Mouse (Mus musculus): ENCODE measurements around the gene Sbds.

Gene Sbds

DNA sequence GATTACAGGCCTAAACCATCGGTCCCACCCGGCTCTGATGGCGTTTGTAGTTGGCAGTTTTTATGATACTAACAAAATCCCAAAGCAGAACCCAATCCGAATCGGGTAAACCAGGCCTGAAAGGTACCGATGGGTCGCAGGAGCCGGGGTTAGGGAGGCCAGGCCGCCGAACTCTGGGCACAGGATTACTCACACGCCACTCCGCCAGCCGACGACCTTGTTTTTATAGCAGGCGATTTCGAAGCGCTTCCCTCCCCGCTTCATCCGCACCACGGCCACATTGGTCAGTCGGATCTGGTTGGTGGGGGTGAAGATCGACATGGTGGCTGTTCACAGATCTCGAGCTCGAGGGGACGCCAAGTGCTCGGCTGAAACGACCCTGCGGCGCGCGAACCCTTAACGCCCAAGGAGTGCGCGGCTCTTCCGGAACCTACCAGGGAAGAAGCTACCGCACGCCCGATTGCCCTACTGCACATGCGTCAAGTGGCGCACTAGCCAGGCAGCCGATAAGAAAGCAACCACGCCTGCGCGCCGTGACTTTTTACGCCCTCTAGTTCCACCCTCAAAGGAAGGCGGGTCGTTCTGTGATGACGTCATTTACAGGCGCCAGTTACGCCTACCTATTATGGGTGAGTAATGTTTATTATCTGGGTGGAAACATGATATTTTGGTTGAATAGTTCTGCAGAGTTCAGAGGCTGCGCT, at the start of gene Sbds, which contains the start of gene Tyw1:
TSS of gene Sbds (minus strand) at position 514 of the 704 bp plus-strand sequence.
TSS of gene Tyw1 (plus strand) at position 603 of the 704 bp plus-strand sequence.
- peak; percentile 97 to 98 for DNase-seq (ENCODE audit: low spot score in 2 of 2)

DNA sequence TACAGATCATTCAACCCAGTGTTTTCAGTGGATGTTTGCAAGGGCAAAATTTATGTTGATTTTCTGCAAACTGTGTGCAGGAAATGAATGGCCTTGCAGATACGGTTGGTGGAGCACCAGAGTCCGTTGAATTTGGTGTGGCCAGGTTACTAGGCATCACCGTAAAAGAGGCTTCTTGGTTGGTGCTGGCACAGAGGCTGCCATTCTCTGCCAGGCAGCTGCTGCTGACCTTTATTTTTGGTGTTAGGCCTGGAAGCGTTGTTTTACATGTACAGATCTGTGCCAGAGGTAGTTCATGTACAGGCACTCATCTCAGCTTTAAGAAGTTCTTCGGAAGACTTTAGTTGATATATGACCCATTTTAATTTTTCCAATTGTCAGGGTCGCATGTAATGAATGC, 48.3 kb upstream of the Sbds start:
- no peak for DNase-seq (ENCODE audit: low spot score in 2 of 2)

DNA sequence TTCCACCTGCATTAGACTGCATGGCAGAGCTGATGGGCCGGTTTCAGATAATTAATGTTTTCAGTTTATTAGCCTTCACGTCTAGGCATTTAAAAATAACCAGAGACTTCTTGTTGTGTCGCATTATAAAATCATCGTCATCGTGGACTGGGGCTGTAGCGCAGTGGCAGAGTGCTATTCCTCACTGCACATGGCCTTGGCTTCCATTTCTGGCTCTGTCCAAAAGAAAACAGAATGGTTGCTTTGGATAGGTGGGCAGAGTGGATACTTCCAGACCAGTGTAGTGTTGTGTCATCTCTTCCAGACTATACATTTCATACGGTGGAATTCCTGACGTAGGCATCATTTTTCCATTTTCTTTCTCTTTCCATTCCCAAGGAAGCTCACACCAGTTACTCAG, 44.2 kb upstream of the Sbds start:
- no peak for DNase-seq (ENCODE audit: low spot score in 2 of 2)

DNA sequence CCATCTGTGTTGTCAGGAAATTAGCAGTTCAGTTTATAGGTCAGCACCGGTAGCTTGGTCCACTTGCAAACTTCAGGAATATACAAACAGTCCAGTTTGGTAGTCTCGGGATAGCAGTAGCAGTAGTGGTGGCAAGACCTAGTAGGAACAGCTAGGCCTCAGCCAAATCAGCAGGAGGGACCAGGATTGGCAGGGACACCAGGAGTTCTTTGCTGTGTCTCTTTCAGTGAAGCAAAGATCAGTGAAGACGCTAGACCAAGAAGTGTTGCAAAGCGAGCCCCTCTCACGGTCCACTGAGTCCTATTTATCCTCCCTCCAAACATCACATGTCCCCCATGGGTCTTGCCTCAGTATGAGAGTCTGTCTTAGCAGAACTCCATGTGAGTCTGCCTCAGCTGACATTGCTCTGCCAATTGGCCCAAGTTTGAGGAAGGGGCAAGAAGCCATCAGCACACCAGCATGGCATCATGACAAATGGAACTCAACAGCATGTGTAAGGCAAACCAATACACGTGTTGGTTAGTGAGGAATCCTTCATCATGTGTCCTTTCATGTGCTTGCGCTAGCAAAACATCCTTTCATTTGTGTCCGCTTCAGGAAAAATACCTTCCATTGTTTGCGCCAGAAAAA, 43.6 kb upstream of the Sbds start:
- no peak for DNase-seq (ENCODE audit: low spot score in 2 of 2)

DNA sequence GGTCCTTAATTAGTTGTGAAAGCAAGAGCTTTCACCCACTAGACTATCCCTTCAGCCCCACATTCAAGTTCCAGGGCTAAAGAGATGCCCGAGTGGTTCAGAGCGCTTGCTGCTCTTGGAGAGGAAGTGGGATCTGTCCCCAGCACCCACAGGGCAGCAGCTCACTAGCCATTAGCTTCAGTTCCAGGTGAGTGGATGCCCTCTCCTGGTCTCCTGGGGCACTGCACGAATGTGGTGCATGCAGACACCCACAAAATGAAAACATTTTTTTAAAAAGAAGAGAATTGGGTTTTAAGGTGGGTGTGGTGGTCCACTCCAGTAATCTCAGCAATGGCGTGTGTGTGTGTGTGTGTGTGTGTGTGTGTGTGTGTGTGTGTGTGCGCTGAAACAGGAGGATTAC, 40.7 kb upstream of the Sbds start:
- DNase-seq (ENCODE audit: low spot score in 2 of 2) = no peak

DNA sequence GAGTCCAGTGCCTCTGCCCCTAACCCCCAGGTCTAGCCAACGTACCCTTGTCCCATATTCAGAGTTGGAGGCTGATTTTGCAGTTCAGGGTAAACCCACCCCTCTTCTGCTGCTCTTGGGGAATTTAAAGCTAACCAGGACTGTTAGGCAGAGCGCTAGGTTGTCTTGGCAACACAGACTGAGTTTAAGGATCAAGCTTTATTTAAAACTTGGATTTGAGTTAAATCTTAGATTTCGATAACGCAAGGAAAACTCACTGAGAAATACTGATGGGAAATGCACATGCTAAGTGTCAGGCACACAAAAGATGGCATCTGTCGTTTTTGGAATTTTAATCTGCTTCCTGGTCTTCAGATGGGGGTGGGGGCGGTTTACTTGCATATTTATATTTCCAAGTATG, 39.3 kb upstream of the Sbds start:
- DNase-seq (ENCODE audit: low spot score in 2 of 2) = no peak

DNA sequence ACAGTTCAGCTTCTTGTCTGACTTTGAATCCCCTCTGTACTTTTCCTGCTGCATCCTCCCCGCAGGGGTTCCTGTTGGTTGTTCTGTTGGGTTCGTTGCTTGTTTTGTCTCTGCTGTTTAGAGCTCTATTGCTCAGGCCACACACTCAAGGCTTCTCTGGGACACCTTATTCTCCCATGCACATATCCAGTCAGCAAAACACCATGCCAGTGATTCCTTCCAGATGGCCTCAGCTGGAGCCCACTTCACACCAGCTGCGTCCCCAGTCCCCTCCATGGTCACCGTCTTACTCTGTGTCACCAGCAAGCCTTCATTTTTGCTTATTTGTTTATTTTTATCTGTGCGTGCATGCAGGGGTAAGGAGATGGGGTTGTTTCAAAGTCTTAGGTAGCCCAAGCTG, 38.6 kb upstream of the Sbds start:
- DNase-seq (ENCODE audit: low spot score in 2 of 2) = no peak

DNA sequence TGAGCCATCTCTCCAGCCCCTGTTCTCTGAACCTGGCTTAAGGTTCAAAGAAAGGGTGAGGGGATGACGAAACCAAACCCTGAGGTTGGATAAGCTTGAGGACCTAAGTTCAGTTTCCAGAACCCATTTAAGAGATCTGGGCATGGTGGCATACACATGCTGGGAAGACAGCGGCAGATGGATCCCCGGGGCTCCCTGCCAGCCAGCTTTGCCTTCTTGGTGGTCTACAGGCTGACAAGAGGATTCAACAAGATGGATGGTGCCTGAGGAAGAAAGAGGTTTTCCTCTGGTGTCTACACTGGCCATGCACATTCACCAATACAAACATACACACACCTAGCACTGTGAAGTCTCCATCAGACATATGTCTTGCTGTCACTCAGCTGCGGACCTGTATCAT, 37.6 kb upstream of the Sbds start:
- no peak for DNase-seq (ENCODE audit: low spot score in 2 of 2)

DNA sequence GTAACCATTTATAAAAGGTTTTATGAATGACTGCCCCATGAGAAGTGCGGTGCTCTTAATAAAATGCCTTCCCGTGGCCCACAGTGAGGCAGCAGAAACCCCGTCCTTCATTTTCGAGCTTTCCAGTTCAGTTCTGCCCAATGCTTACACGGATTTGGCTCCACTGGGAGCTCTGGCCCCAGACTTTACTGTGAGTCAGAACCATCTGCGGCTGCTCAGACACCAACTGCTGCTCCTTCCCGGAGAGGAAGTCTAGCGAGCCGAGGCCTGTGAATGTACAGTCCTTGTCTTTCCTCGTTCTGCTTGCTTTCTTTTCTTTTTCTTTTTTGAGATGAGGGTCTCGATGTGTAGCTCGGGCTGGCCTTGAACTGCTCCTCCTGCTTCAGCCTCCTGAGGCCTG, 35.4 kb upstream of the Sbds start:
- no peak for DNase-seq (ENCODE audit: low spot score in 2 of 2)

DNA sequence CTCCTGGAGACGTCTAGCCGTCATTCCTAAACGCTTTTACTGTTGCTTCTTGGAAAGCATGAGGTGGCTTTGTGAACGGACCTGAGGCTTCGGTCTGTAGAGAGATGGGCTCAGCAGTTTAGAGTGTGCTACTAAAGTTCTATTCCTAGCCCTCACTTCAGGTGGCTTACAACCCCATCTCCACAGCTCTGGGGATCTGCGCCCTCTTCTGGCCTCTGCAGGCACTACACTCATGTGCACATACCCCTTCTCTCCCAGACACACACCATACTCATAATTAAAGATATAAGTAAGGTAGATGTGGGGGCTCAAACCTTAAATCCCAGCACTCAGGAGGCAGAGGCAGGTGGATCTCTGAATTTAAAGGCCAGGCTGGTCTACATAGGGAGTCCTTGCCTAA, 34.9 kb upstream of the Sbds start:
- DNase-seq (ENCODE audit: low spot score in 2 of 2) = no peak

DNA sequence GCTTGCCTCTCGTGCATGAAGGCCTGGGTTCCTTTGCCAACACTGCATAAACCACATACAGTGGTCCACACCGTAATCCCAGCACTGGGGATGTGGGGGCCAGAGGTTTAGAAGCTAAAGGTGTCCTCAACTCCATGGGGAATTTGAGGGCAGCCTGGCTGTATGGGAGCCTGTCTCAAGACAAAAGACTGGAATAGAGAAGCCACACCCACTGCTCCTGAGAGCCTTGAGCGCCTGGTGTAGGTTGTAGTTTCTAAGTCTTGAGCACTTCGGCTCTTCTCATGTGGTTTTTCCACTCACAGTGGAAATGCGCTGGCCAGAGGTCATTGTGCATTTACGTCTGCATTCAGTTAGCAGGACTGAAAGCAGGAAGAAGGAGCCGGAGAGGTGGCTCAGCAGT, 32.8 kb upstream of the Sbds start:
- no peak for DNase-seq (ENCODE audit: low spot score in 2 of 2)

DNA sequence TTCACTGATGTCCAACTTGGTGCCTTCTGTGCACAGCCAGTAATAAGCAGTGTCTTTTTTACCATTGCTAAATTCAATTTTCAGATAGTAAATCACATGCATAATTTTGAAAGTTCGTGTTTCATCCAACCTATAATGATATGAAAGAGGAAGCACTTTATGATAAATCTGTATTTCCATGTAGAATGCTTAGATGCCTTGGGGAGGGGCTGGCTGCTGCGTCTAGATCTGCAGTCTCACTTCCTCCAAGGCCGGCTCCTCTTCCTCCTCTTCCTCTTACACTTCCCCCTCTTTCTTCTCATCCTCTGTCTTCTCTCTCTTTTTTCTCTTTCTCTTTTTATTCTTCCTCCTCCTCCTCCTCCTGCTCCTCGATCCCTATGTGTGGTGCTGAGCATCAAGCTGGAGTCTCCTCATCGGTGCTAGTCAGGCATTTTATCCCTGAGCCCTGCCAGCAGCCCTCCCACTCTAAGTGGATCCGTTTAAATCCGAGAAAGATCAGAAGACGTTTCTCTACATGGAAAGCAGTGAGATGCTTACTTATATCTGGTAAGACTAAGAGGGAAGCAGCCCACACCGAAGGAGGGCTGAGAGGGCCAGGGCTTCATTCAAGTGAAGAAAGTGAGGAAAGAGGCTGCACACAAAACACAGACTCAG, 27.9 kb upstream of the Sbds start:
- DNase-seq (ENCODE audit: low spot score in 2 of 2) = no peak

DNA sequence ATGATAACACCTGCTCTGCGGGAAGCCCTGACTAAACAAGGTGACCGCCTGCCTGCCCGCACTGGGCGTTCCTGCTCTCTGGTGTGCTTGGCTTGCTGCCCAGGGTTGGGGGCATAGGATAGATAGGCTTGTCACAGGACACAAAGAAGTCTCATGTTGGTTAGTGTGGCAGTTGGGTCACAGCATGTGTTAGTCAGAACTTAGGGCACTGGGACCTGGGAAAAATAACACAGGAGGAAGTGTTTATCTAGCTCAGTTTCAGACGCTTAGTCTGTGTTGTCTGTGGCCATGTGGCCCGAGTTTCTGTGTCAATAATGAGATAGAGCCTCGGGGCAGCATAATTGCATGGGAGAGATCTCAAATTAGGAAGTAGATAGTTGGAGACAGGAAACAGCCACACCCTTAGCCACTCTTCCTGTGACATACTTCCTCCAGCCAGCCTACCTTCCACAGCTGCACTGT, 22.7 kb upstream of the Sbds start:
- peak in 1 of 2 experiments; percentile 32 for DNase-seq (ENCODE audit: low spot score in 2 of 2)

DNA sequence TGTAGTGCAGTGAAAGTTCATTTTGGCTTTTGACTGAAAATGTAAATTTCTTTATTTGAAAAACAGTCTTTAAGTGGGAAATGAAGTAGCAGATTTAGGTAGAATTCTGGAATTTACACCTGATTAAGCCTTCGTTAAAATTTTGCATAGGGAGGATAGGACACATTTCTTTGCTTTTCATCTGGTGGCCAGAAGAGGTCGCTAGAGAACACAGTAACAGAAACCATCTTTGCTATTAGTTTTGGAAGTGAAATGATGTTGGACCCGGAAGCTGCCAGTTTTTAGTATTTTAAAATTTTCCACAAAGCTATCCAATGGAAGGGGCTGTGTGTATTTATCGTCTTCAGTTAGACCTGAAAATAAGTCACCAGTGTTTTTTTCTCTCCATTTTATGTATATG, 20.2 kb upstream of the Sbds start:
- no peak for DNase-seq (ENCODE audit: low spot score in 2 of 2)

DNA sequence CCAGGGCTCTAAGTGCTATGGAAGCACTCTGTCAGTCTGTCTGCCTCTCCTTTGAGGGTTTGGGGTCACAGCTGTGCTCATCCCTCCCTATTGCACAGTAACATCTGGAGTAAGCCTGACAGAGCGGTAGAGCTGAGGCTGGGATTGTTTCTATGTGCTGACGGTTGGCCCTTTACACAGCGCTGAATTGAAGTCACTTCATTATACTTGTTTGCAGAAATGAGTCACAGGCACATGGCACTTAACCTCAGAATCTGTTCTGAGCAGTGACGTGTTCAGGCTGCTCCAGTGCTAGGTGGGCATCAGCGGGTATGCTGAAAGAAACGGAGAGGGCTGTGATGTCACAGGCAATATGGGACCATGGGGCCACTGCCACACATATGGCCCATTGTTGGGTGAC, 17.7 kb upstream of the Sbds start:
- DNase-seq (ENCODE audit: low spot score in 2 of 2) = no peak

DNA sequence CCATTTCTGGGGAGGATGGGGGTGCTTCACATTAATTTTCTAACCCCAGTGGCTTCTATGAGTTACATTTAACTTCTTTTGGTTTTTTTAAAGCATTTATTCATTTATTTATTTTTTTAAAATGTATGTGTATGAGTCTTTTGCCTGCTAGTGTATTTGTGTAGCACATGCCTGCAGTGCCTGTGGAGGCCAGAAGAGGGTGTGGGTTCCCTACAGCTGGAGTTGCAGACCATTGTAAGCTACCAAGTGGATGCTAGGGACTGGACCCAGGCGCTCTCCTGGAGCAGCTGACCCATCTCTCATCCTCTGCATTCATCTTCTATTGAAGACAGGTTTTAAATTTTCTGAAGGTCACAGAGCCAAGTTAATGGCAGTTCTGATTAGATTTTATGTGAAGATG, 17.0 kb upstream of the Sbds start:
- no peak for DNase-seq (ENCODE audit: low spot score in 2 of 2)

DNA sequence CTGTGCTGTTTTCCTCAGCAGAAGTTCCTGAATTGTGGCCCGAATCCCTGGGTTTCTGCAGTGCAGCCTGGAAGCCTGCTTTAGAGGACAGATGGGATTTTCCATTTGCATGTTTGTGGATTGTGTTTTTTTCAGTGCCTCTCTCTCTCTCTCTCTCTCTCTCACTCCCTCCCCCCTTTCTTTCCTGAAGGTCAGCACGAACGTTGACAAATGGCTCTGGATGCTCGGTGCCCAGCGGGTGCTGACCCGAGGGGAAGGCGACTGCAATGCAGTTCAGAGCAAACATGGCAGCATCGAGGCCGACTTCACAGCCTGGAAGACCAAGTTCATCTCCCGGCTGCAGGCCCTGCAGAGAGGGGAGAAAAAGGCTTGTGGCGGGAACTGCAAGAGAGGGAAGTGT, 13.6 kb upstream of the Sbds start:
- DNase-seq (ENCODE audit: low spot score in 2 of 2) = no peak

DNA sequence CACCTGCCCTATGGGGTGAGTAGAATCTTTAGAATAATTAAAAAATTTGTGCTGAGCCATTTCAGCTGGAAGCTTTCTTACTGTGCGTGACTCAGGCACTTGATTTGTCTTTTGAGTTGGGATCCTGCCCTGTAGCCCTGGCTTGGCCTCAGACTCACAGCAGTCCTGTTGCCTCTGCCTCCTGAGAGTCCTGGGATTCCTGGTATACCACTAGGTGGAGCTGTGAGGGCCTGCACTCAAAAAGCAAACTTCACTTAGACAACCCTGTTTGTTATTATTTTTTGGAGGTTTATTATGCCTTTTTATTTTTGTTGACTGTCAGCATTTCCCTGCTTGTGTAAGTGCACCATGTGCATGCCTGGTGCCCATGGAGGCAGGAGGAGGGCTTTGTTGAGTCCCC, 12.0 kb upstream of the Sbds start:
- DNase-seq (ENCODE audit: low spot score in 2 of 2) = peak in 1 of 2 experiments; percentile 22

DNA sequence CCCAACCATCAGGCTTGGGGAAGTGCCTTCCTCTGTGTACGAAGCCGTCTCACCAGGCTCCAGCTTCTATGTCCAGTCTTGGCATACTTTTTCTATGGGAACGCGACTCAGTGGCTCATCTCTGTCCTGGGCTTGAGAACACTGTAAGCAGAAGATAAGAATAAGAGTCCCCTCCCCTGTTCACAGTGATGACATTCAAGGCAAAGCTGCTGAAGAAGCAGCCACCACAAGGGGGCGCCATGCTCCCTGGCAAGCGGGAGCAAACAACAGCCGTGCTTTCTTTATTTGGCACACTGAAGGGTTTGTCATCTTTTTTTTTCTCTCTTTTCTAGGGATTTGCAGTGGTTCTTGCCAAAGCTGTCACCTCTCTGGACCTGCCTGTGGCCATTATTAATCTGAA, 11.3 kb upstream of the Sbds start:
- peak; percentile 67 to 86 for DNase-seq (ENCODE audit: low spot score in 2 of 2)

DNA sequence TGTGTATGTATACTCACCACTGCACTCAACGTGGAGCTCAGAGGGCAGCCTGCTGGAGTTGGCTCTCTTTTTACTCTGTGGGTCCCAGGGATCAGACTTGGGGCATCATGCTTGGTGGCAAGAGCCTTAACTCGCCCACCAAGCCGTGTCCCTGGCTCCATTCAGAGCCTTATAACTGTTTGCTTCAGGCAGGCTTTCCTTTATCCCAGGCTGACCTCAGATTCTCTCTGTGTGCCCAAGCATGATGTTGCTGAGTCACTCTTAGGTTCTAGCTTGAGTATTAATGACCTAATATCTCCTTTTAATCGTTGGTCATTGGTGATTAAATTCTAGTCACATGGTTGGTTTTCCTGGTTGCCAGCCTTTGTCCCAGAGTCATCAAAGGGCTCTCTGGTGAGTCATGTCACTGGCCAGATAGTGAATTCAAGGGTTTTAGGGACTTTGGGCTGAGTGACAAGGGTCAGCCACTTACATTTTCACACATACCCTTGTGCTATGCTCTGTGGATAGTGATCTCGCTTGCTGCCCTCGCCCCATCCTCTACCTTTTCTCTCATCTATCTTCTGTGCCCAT, 9.2 kb upstream of the Sbds start:
- DNase-seq (ENCODE audit: low spot score in 2 of 2) = no peak

DNA sequence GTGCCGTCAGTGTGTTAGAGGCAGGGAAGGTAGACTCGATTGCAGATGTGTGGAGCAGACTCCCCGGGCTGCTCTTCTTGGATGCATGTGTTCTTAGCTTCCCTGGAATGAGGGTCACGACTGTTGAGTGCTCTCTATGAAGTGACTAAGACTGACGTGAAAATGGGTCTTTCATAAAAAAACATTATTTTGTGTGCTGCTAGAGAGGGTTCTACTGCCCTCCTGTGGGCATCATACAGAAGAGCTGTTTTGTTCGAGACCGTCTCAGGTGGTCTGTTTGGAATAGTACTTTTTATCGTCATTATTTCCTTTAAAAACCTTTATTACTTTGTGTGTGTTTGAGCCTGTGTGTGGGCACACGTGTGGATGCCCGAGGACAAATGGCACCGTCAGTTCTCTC, 8.1 kb upstream of the Sbds start:
- no peak for DNase-seq (ENCODE audit: low spot score in 2 of 2)

DNA sequence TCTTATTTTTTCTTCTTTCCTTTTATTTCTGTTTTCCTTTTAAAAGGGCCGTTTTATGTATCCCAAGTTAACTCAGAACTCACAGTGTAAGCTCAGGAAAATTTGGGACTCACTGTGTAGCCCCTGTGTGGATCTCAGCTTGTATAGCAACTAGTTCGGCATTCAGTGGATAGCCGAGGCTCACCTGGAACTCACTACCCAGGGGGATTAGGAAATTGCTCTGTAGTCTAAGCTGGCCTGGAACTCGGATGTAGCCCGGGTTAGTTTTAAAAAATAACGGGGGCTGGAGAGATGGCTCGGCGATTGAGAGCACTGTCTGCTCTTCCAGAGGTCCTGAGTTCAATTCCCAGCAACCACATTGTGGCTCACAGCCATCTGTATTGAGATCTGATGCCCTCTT, 2.0 kb upstream of the Sbds start:
- DNase-seq (ENCODE audit: low spot score in 2 of 2) = no peak
